Mouse (Mus musculus): ENCODE data around the gene Tmub2. TPM values are rescaled to one million over a fixed set of nuclear protein-coding genes. Genes with fewer than 3 reads are reported as not detected.
A peak's percentile ranks its signal among the peaks of the same experiment; 100 is the strongest.

Tmub2 gene
- polyA plus RNA-seq, 1 experiment from 2014 or later: 78.5 TPM

GRCm38 (mm10) chr11:102294887-102295597 lies 10.3 kb downstream of the Tmub2 start:
- H3K4me1 ChIP-seq (ENCODE audit: control insufficient read depth, insufficient read depth, low read length): peaks cover 12% of the 10 kb centered on the region
- 57% methylated on average over 12 of the region's 12 CpGs for WGBS
- peaks cover 18% of the 10 kb centered on the region for H3K36me3 ChIP-seq (ENCODE audit: control insufficient read depth, insufficient read depth, low read length)
- no peaks in the 10 kb centered on the region for H3K9me3 ChIP-seq (replicated peaks; ENCODE audit: control insufficient read depth, low read length, poor library complexity, severe bottlenecking)
- H3K4me3 ChIP-seq (ENCODE audit: low read depth, low read length): peak overlapping the region; percentile 83
- ATAC-seq: peak; percentile 6; the same call in 1 of the 2 replicates
- peak overlapping the region; percentile 94 for H3K9ac ChIP-seq (ENCODE audit: low read depth, low read length)
- H3K27me3 ChIP-seq (ENCODE audit: control insufficient read depth, insufficient read depth, low read depth, low read length): no peaks in the 10 kb centered on the region
- H3K4me2 ChIP-seq (ENCODE audit: low read length): peak overlapping the region; percentile 61
- H3K27ac ChIP-seq (ENCODE audit: low read length): peak overlapping the region; percentile 97

DNA sequence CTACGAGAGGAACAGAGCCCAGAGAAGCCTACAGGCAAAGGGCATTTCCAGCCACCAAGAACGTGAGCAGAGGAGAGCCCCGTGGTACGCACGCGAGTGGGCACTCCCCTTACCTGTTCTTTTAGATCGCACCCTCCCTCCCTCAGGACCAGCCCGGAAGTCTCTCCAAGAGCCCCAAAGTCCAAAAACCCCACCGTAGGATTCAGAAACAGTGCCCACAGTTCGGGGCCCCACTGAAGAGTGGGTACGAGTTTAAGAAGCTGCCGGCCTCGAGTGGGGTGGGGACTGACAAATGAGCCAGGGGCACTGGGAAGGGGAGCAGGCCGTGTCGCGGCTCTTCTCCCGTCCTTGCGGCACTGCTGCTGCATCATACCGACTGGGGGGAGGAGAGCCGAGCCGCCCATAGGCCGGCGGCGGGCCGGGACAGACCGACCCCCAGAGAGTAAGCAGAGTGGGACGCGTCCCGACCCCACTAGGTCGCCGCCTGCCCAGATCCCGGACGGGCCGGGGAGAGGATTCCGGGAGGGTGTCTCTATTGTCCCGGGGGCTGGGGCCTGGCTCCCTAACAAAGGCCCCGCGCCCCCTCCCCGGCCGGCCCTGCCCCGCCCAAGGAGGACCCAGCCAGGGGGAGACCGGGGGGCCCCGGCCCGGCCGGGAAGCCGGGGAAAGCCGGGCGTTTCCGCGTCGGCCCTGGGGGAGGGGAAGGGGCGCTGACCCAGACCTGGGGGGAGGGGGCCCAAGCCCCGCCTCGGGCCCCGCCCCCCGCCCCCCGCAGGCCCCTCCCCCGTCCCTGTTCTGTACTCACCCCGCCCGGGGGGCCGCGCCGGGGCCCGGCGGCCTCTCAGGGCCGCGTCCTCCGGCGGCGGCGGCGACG lies 11.1 kb downstream of the Tmub2 start:
- Histone ChIP-seq H3K4me2 (ENCODE audit: low read length) (peak overlapping the region; percentile 61), H3K9me3 (replicated peaks; ENCODE audit: control insufficient read depth, low read length, poor library complexity, severe bottlenecking) (no peaks in the 10 kb centered on the region), H3K4me1 (ENCODE audit: control insufficient read depth, insufficient read depth, low read length) (peaks cover 12% of the 10 kb centered on the region), H3K27ac (ENCODE audit: low read length) (peak overlapping the region; percentile 97), H3K4me3 (ENCODE audit: low read depth, low read length) (peak overlapping the region; percentile 83), H3K9ac (ENCODE audit: low read depth, low read length) (peak overlapping the region; percentile 94), H3K27me3 (ENCODE audit: control insufficient read depth, insufficient read depth, low read depth, low read length) (no peaks in the 10 kb centered on the region), H3K36me3 (ENCODE audit: control insufficient read depth, insufficient read depth, low read length) (peaks cover 13% of the 10 kb centered on the region)
- ATAC-seq: peak; percentile 8; the same call in 1 of the 2 replicates
- WGBS: under 1% methylated on average over 40 of the region's 73 CpGs

DNA sequence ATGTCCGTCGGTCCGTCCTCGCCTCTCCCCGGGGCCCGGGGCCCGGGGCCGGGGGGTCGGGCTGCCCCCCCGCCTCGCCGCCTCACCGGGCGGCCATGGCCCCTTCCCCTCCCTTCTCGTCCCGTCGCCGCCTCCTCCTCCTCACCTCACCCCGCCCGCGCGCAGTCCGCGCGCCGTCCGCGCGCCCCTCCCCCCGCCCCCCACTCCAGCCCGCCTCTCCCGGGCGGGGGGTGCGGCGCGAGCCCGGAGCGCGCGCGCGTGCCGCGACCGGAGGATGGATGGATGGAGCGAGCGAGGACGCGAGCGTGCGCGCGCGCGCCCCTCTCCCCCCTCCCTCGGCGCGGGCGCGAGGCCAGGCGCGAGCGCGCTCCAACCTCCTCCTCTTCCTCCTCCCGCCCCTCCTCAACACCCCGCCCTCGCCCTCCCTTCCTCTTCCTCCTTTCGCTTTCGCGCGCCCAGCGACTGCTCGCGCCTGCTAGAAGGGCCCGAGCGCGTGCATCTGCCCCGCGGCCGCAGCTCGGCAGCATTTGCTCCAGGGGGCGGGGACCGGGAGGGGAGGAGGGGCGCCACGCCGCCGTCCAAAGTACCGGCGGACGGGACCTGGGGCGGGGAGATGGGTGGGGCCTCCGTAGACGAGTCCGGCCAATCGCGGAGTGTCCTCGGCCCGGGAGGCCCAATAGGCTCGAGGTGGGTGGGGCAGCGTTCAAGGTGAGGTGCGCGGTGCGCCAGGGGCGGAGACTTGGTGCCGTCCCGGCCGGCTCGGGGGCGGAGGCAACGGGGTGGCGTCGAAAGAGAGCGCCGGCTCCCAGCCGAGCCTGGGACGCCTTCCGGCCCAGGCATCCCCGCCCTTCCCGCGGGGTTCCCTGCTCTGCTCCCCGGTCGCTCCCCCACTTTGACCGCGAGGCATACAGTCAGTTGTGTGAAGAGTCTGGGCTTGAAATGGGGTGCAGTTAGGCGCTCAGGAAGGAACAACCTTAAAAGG lies 12.1 kb downstream of the Tmub2 start, which contains the start of gene Atxn7l3:
TSS of gene Atxn7l3 (minus strand) at position 141 of the 982 bp plus-strand sequence.
- H3K9me3 ChIP-seq (replicated peaks; ENCODE audit: control insufficient read depth, low read length, poor library complexity, severe bottlenecking): no peaks in the 10 kb centered on the region
- peak within 1 kb of the TSS; percentile 61 for H3K4me2 ChIP-seq (ENCODE audit: low read length)
- peak within 1 kb of the TSS; percentile 97 for H3K27ac ChIP-seq (ENCODE audit: low read length)
- peaks cover 3% of the 10 kb centered on the region for H3K36me3 ChIP-seq (ENCODE audit: control insufficient read depth, insufficient read depth, low read length)
- peak; percentile 95 for ATAC-seq
- H3K4me3 ChIP-seq (ENCODE audit: low read depth, low read length): peak within 1 kb of the TSS; percentile 83
- WGBS: under 1% methylated on average over 60 of the region's 125 CpGs
- H3K4me1 ChIP-seq (ENCODE audit: control insufficient read depth, insufficient read depth, low read length): peaks cover 12% of the 10 kb centered on the region
- H3K27me3 ChIP-seq (ENCODE audit: control insufficient read depth, insufficient read depth, low read depth, low read length): no peaks in the 10 kb centered on the region
- peak within 1 kb of the TSS; percentile 94 for H3K9ac ChIP-seq (ENCODE audit: low read depth, low read length)

- Histone ChIP-seq H3K4me2 (ENCODE audit: low read length) (peak overlapping the region; percentile 61), H3K9ac (ENCODE audit: low read depth, low read length) (peak overlapping the region; percentile 94), H3K9me3 (replicated peaks; ENCODE audit: control insufficient read depth, low read length, poor library complexity, severe bottlenecking) (no peaks in the 10 kb centered on the region), H3K27ac (ENCODE audit: low read length) (peak overlapping the region; percentile 97), H3K36me3 (ENCODE audit: control insufficient read depth, insufficient read depth, low read length) (no peaks in the 10 kb centered on the region), H3K4me1 (ENCODE audit: control insufficient read depth, insufficient read depth, low read length) (peaks cover 12% of the 10 kb centered on the region), H3K4me3 (ENCODE audit: low read depth, low read length) (peak overlapping the region; percentile 83), H3K27me3 (ENCODE audit: control insufficient read depth, insufficient read depth, low read depth, low read length) (no peaks in the 10 kb centered on the region)
- peak; percentile 49 for ATAC-seq
- WGBS: 25% methylated on average over 27 of the region's 27 CpGs
These were observed 13.1 kb downstream of the Tmub2 start for GRCm38 (mm10) chr11:102297577-102298556.

- ATAC-seq: no peak
- 6% methylated on average over 1 of the region's 1 CpGs for WGBS
- Histone ChIP-seq H3K4me2 (ENCODE audit: low read length) (no peak overlapping the region), H3K27me3 (ENCODE audit: control insufficient read depth, insufficient read depth, low read depth, low read length) (no peaks in the 10 kb centered on the region), H3K9ac (ENCODE audit: low read depth, low read length) (no peak overlapping the region), H3K4me3 (ENCODE audit: low read depth, low read length) (no peak overlapping the region), H3K4me1 (ENCODE audit: control insufficient read depth, insufficient read depth, low read length) (peaks cover 6% of the 10 kb centered on the region), H3K36me3 (ENCODE audit: control insufficient read depth, insufficient read depth, low read length) (no peaks in the 10 kb centered on the region), H3K27ac (ENCODE audit: low read length) (no peak overlapping the region), H3K9me3 (replicated peaks; ENCODE audit: control insufficient read depth, low read length, poor library complexity, severe bottlenecking) (no peaks in the 10 kb centered on the region)
These were observed 15.1 kb downstream of the Tmub2 start for GRCm38 (mm10) chr11:102299839-102300238.

GRCm38 (mm10) chr11:102304141-102304540 lies 19.4 kb downstream of the Tmub2 start:
- 51% methylated on average over 2 of the region's 2 CpGs for WGBS

DNA sequence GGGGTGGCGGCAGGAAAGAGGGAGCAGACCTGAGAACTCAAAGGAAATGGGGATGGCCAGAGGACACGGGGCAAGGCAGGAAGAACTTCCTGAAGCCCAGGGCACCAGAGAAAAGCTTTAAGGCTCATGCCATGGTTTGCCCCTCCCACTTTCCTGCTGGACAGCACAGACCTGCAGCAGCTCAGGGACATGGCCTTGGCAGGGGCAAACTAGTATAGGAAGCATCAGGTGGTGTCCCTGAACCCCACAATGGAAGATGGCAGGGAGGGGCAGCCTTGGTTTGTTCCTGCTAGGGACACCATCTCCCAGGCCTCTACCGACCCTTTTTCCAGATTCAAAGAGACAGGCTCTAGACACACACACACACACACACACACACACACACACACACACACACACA lies 20.6 kb downstream of the Tmub2 start:
- no peak overlapping the region for H3K4me2 ChIP-seq (ENCODE audit: low read length)
- ATAC-seq: no peak
- H3K36me3 ChIP-seq (ENCODE audit: control insufficient read depth, insufficient read depth, low read length): peaks cover 20% of the 10 kb centered on the region
- H3K9ac ChIP-seq (ENCODE audit: low read depth, low read length): no peak overlapping the region
- peaks cover 11% of the 10 kb centered on the region for H3K4me1 ChIP-seq (ENCODE audit: control insufficient read depth, insufficient read depth, low read length)
- H3K9me3 ChIP-seq (replicated peaks; ENCODE audit: control insufficient read depth, low read length, poor library complexity, severe bottlenecking): no peaks in the 10 kb centered on the region
- H3K27ac ChIP-seq (ENCODE audit: low read length): no peak overlapping the region
- H3K4me3 ChIP-seq (ENCODE audit: low read depth, low read length): no peak overlapping the region
- H3K27me3 ChIP-seq (ENCODE audit: control insufficient read depth, insufficient read depth, low read depth, low read length): no peaks in the 10 kb centered on the region
- WGBS: 69% methylated on average over 3 of the region's 3 CpGs

More at GRCm38 (mm10) chr11:102304141-102304540, 19.4 kb downstream of the Tmub2 start:
- H3K4me2 ChIP-seq (ENCODE audit: low read length): no peak overlapping the region
- H3K4me1 ChIP-seq (ENCODE audit: control insufficient read depth, insufficient read depth, low read length): peaks cover 5% of the 10 kb centered on the region
- no peak overlapping the region for H3K9ac ChIP-seq (ENCODE audit: low read depth, low read length)
- H3K27ac ChIP-seq (ENCODE audit: low read length): no peak overlapping the region
- H3K27me3 ChIP-seq (ENCODE audit: control insufficient read depth, insufficient read depth, low read depth, low read length): no peaks in the 10 kb centered on the region
- no peak for ATAC-seq
- peaks cover 20% of the 10 kb centered on the region for H3K36me3 ChIP-seq (ENCODE audit: control insufficient read depth, insufficient read depth, low read length)
- H3K4me3 ChIP-seq (ENCODE audit: low read depth, low read length): no peak overlapping the region
- H3K9me3 ChIP-seq (replicated peaks; ENCODE audit: control insufficient read depth, low read length, poor library complexity, severe bottlenecking): no peaks in the 10 kb centered on the region

Data from midbrain, embryonic 16.5 days (tissue).